Mouse (Mus musculus) yolk sac, embryonic 10.5 days (tissue): ENCODE data around the gene Glb1.
"Not testable (repeated sequence)": the region's sequence is repeated elsewhere in the genome, so short reads cannot be mapped to it uniquely, and the experiment has no call there.

Source experiments
- DNase-seq: peaks from one replicate; pipeline ENCODE4 v3.0.0-alpha.2; 2017; ENCODE audit warnings: low spot score

Glb1 gene

DNA sequence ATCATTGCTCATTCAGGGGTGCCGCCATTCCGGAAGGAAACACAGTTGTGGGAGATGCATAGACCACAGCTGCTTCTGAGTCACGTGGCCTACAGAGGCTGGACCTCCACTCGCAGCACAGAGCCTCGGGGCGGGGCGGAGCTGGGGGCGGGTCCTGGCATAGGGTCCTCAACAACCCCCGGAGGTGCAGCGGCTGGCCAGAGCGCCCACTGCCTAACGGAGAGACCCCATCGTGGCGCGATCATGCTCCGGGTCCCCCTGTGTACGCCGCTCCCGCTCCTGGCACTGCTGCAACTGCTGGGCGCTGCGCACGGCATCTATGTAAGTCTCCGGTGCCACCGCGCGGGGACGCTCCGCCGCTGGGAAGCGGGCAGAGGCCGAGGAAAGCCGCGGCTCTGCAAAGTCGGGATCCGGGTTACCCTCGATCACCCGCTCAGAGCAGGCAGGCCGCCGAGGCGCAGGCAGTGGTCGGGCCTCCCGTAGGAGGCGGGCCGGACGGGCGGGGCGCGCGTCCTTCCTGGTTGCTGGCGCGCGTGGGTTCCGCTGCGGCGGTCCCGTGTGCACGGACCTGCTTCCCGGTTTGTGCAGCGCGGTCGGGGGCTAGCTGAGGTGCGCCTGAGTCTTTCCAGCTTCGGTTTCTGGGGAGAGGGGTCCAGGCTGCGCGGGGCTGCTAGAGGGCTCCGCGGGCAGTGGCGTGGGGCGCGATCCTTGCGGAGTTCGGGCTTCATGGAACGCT is at the start of gene Glb1, which contains the start of gene Tmppe:
Gene Glb1 (plus strand): TSS at position 128 of the 736 bp plus-strand sequence.
Gene Tmppe (plus strand): TSS at position 157 of the 736 bp plus-strand sequence.
- DNase-seq = peak; percentile 95

GRCm38 (mm10) chr9:114367783-114368470 is 32.9 kb upstream of the Glb1 start:
- peak; percentile 62 for DNase-seq

DNA sequence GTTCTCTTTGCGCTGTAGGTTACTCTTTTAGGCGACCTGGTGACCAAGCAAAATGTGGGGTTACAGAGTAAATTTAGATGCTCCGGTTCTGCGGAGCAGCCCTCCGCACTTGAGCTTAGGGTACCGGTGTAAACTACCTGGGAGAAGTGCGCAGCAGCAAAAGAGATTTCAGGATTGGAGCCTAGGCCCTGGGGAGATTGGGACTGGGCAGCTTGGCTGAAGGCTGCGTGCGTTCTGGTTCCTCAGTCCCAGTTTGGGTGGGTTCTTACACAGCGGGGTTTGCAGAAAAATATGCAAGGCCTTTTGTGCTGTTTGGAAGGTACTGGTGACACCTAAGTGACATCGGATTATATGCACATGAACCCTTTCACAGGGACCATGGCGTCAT is 32.4 kb upstream of the Glb1 start:
- DNase-seq = no peak

- DNase-seq = not testable (repeated sequence)
Measured at GRCm38 (mm10) chr9:114369389-114369788, 31.5 kb upstream of the Glb1 start.

GRCm38 (mm10) chr9:114371717-114372116 is 29.2 kb upstream of the Glb1 start:
- DNase-seq = not testable (repeated sequence)

DNA sequence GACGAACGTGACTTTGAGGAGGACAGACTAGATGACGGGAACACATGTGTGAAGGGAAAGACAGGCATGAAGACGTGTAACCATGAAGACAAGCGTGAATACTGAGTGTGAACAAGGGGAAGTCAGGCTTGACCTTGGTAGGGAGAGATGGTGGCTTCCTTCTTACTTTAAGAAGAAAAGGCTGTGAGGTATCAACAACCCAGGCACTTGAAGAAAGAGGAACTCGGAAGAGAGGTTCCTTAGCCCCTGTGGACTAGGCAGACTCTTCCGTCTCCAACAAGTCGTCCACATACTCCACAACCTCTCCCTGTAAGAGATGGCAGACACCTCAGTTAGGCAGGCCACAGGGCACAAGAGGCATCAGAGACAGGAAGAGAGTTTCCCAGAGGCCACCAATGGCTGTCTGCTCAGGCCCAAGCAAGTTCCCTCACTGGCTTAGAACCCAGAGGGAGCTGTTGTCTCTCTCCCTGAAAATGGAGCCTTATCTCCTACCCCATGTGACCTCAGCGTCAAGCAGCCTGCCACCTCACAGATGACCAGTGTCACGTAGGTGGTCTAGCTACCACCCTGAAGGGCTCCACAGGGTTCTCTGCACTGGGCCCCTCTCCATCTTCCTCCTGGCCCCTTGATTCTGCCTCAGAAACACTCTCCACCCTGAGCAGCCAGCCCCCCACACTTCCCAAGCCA is 25.5 kb upstream of the Glb1 start:
- no peak for DNase-seq

- no peak for DNase-seq
Measured at GRCm38 (mm10) chr9:114377168-114377567, 23.7 kb upstream of the Glb1 start.

DNA sequence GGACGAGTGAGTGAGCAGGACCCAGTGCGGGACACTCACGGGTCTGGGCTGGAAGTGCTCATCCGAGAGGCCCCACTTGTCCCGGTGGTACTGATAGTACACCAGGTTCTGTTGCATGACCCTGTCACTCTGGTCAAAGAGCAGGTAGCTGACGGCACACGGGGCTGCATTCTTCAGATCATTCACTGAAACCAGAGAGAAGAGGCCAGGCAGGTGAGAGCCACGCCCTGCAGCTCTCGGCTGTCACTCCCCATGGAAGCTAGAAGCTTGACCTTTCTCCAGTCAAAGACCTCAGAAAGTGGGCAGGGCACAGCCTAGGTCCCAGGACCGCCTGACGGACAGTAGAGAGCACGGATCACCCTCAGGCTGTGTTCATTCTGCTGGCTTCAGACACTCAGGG is 21.0 kb upstream of the Glb1 start:
- peak; percentile 78 for DNase-seq

GRCm38 (mm10) chr9:114380881-114381733 is 19.8 kb upstream of the Glb1 start:
- peak; percentile 68 for DNase-seq

GRCm38 (mm10) chr9:114382936-114383710 is 17.8 kb upstream of the Glb1 start:
- DNase-seq = peak; percentile 55

GRCm38 (mm10) chr9:114384691-114385090 is 16.2 kb upstream of the Glb1 start:
- DNase-seq = no peak

DNA sequence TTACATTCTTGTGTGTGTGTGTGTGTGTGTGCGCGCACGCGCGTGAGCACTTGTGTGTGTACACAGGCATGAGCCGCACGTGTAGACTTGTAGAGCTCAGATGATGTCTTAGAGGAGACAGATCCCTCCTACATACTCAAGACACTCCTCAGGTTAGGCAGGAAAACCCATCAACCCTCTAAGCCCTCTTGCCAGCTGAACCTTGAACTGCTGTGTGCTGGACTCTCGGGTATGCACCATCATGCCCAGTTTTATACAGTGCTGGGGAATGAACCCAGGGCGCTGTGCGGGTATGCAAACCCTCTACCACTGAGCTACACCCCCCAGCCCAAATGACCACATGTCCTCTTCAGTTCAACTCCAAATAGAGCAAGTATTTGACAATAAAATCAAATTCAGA is 15.7 kb upstream of the Glb1 start:
- no peak for DNase-seq

GRCm38 (mm10) chr9:114387086-114387485 is 13.8 kb upstream of the Glb1 start:
- DNase-seq = no peak

GRCm38 (mm10) chr9:114388288-114388687 is 12.6 kb upstream of the Glb1 start:
- DNase-seq = no peak

GRCm38 (mm10) chr9:114388701-114389370 is 12.0 kb upstream of the Glb1 start:
- no peak for DNase-seq

GRCm38 (mm10) chr9:114389371-114389904 is 11.4 kb upstream of the Glb1 start:
- no peak for DNase-seq

GRCm38 (mm10) chr9:114389905-114390748 is 10.7 kb upstream of the Glb1 start, which contains the start of gene Crtap:
Crtap (minus strand) TSS chr9:114390675.
- peak; percentile 87 for DNase-seq

DNA sequence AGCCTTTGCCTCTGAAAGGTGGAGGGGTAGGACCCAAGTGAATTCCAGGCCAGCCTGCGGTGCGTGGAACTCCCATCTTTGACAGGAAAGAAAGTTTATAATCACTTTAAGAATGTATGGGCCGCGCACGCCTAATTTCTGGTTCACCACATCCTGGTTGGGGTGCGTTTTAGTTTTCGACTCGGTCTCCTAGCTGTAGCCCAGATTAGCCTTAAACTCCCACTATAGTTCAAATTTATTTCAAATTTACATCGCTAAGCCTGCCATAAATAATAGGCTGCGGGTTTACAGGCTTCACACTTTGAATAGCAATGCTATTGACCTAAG is 10.2 kb upstream of the Glb1 start:
- DNase-seq = no peak

DNA sequence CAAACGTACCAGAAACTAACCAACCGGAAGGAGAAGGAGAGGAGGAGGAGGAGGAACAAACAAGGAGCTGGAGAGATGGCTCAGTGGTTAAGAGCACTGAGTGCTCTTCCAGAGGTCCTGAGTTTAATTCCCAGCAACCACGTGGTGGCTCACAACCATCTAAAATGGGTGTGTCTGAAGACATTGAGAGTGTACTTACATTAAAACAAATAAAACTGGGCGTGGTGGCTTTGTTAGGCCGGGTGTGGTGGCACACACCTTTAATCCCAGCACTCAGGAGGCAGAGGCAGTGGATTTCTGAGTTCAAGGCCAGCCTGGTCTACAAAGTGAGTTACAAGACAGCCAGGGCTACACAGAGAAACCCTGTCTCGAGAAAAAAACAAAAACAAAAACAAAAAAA is 6.7 kb upstream of the Glb1 start:
- DNase-seq = not testable (repeated sequence)
